Mouse (Mus musculus) midbrain, embryonic 15.5 days (tissue): ENCODE results near the gene Celf2. TPM values are rescaled to one million over a fixed set of nuclear protein-coding genes. Genes with fewer than 3 reads are reported as not detected.

Source experiments
- ATAC-seq: fragments of 200-750 bp; cut with Nextera tagmentation; replicated peaks from 2 replicates; pipeline ENCODE4 v1.8.0; 2017; ENCODE audit warnings: moderate TSS enrichment
- H3K27ac ChIP-seq: fragments of 300-500 bp; sonication (generic); 2 replicates; pipeline ENCODE4 v1.5.1; 2015; ENCODE audit warnings: mild to moderate bottlenecking, inconsistent platforms
- H3K27me3 ChIP-seq: fragments of 300-500 bp; sonication (generic); replicated peaks from 2 replicates; pipeline ENCODE4 v1.6.1; 2015; ENCODE audit warnings: inconsistent platforms
- H3K36me3 ChIP-seq: fragments of 300-500 bp; sonication (generic); replicated peaks from 2 replicates; pipeline ENCODE4 v1.6.1; 2015; ENCODE audit warnings: inconsistent platforms
- H3K4me1 ChIP-seq: fragments of 300-500 bp; sonication (generic); 2 replicates; pipeline ENCODE4 v1.6.1; 2015; ENCODE audit warnings: inconsistent platforms
- H3K4me2 ChIP-seq: fragments of 300-500 bp; sonication (generic); 2 replicates; pipeline ENCODE4 v1.6.1; 2015; ENCODE audit warnings: inconsistent platforms, mild to moderate bottlenecking, moderate library complexity
- H3K4me3 ChIP-seq: fragments of 300-500 bp; sonication (generic); 2 replicates; pipeline ENCODE4 v1.5.1; 2015; ENCODE audit warnings: mild to moderate bottlenecking, inconsistent platforms
- H3K9ac ChIP-seq: fragments of 300-500 bp; sonication (generic); 2 replicates; pipeline ENCODE4 v1.6.1; 2015; ENCODE audit warnings: mild to moderate bottlenecking, inconsistent platforms
- H3K9me3 ChIP-seq: fragments of 300-500 bp; sonication (generic); 2 replicates; pipeline ENCODE4 v1.6.1; 2016; ENCODE audit warnings: inconsistent platforms
- WGBS: fragments of 180-500 bp; shearing (Covaris S2); methylation state at CpG from one replicate; pipeline ENCODE4 v1.1.7; 2015; ENCODE audit warnings: mixed read lengths; 5-methylcytosine and 5-hydroxymethylcytosine counted together
- polyA plus RNA-seq: library from polyadenylated mRNA; unstranded; fragments of >200 nt; fragmentation: Nextera tagmentation; extraction: Ambion mirVana; gene quantifications from 2 replicates; pipeline ENCODE4 v1.2.1, GENCODE M21; 2015

Celf2 gene
- polyA plus RNA-seq, 1 experiment from 2014 or later, result 190 TPM

- H3K9ac ChIP-seq, result no peak overlapping the region
- 96% methylated on average over 1 of the region's 1 CpGs for WGBS
- no peak overlapping the region for H3K4me3 ChIP-seq
- H3K27ac ChIP-seq, result no peak overlapping the region
- no peaks in the 10 kb centered on the region for H3K9me3 ChIP-seq
- H3K4me2 ChIP-seq, result no peak overlapping the region
- ATAC-seq, result no peak
- H3K36me3 ChIP-seq, result no peaks in the 10 kb centered on the region
- H3K27me3 ChIP-seq, result no peaks in the 10 kb centered on the region
- H3K4me1 ChIP-seq, result no peaks in the 10 kb centered on the region
Observed at GRCm38 (mm10) chr2:6678231-6678630, 831.1 kb downstream of the Celf2 start.

DNA sequence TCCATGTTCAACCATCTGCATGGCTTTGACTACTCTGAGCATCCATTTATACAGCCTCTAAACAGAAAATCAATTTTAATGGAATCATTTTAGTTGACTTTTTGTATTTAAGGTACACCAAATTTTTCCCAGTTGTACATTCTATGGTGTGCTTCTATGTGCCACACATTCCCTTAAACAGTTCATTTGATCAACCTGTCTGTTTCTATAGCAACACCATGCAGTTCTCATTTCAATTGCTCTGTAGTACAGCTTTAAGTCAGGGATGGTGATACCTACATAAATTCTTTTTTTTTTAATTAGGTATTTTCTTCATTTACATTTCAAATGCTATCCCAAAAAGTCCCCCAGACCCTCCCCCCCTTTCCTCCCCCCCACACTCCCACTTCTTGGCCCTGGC, 831.9 kb downstream of the Celf2 start:
- no peak for ATAC-seq
- no peak overlapping the region for H3K9ac ChIP-seq
- no peaks in the 10 kb centered on the region for H3K4me1 ChIP-seq
- H3K36me3 ChIP-seq, result no peaks in the 10 kb centered on the region
- no peak overlapping the region for H3K27ac ChIP-seq
- no peaks in the 10 kb centered on the region for H3K9me3 ChIP-seq
- H3K27me3 ChIP-seq, result no peaks in the 10 kb centered on the region
- no peak overlapping the region for H3K4me3 ChIP-seq
- no peak overlapping the region for H3K4me2 ChIP-seq

GRCm38 (mm10) chr2:6674401-6674800, 835.0 kb downstream of the Celf2 start:
- Histone ChIP-seq H3K36me3 (no peaks in the 10 kb centered on the region), H3K4me1 (no peaks in the 10 kb centered on the region), H3K4me2 (no peak overlapping the region), H3K4me3 (no peak overlapping the region), H3K9ac (no peak overlapping the region), H3K27ac (no peak overlapping the region), H3K27me3 (no peaks in the 10 kb centered on the region), H3K9me3 (no peaks in the 10 kb centered on the region)
- WGBS, result 93% methylated on average over 3 of the region's 3 CpGs
- no peak for ATAC-seq

DNA sequence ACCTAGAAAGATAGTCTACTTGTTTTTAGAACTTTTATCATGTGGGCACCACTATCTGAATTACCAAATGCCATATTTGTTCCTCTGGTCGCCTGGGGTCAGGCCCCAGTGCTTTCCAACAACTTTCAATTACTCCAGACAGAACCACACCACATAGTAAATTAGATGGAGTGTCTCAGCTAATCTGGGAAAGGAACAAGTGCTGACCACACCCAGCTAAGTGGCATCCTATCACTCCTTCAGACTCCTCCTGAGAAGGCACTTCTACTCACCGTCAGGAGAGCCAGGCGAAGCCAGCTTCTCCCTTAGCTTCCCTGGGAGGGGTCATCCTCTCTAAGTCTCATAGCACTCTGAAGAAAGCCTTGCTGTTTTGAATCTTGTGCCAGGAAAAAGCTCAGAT, 835.9 kb downstream of the Celf2 start:
- Histone ChIP-seq H3K9ac (no peak overlapping the region), H3K4me1 (no peaks in the 10 kb centered on the region), H3K4me3 (no peak overlapping the region), H3K27me3 (no peaks in the 10 kb centered on the region), H3K9me3 (no peaks in the 10 kb centered on the region), H3K27ac (no peak overlapping the region), H3K4me2 (no peak overlapping the region), H3K36me3 (no peaks in the 10 kb centered on the region)
- ATAC-seq, result no peak
- WGBS, result 90% methylated on average over 3 of the region's 3 CpGs

DNA sequence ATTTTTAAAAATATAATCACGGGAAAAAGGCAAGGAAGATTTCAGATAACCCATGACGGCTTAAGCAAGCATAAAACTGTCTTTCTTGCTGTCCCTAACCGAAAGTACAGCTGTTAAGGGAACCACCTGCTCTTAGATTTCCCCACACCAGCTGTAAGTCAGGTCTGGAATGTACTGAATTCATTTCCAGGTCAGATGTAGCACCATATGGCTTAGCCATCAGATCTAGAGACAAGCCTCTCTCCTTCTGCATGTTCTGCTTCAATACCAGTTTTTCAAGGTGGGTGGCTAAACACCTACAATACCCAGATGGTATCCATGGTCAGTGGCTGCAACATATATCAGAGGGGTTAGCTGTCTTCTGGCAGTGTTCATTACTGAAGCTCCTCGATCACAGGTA, 841.8 kb downstream of the Celf2 start:
- WGBS, result 79% methylated on average over 4 of the region's 4 CpGs
- Histone ChIP-seq H3K27ac (0 out of 2 replicates have a peak overlapping the region, but pooled peaks have one; percentile 34), H3K36me3 (no peaks in the 10 kb centered on the region), H3K4me3 (no peak overlapping the region), H3K27me3 (no peaks in the 10 kb centered on the region), H3K9ac (no peak overlapping the region), H3K4me1 (0 out of 2 replicates have a peak, but pooled peaks cover 3% of the 10 kb centered on the region), H3K9me3 (no peaks in the 10 kb centered on the region), H3K4me2 (no peak overlapping the region)
- no peak for ATAC-seq

DNA sequence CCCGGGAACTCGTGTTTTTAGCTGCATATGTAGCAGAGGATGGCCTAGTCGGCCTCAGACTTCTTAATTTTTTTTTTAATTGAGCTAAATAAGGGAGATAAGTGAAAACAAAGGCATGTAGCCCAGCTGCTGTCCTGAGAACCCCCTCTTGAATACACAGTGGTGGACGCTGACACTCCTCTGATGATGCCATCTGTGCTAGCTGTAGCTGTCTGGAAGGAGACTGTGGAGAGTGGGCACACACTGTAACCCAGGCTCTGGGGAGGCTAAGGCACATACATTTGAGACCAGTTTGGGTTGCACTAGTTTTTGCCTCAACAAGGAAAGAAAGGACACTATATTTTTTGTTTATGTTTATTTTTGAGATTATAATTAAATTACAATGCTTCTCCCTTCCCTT, 849.5 kb downstream of the Celf2 start:
- Histone ChIP-seq H3K4me3 (no peak overlapping the region), H3K27me3 (no peaks in the 10 kb centered on the region), H3K4me1 (0 out of 2 replicates have a peak, but pooled peaks cover 3% of the 10 kb centered on the region), H3K27ac (no peak overlapping the region), H3K36me3 (no peaks in the 10 kb centered on the region), H3K9me3 (no peaks in the 10 kb centered on the region), H3K4me2 (no peak overlapping the region), H3K9ac (no peak overlapping the region)
- ATAC-seq, result no peak
- 78% methylated on average over 4 of the region's 4 CpGs for WGBS

DNA sequence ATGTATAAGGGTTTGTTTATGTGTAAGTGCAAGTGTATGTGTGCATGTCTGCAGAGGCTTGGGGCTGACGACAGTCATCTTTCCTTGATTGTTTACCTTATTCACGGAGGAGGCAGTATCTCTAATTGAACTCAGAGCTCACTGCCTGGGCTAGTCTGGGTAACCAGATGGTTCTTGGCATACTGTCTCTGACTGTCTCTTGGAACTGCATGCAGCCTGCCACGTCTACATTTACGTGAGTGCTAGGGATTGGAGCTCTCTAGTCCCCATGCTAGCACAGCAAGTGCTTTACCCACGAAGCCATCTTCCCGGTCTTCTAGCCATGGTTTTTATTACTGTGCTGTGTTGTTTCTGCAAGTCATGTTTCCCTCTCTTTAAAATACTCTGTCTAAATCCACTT, 855.6 kb downstream of the Celf2 start:
- H3K9me3 ChIP-seq, result no peaks in the 10 kb centered on the region
- H3K36me3 ChIP-seq, result no peaks in the 10 kb centered on the region
- 83% methylated on average over 6 of the region's 6 CpGs for WGBS
- ATAC-seq, result no peak
- no peak overlapping the region for H3K4me3 ChIP-seq
- H3K27me3 ChIP-seq, result no peaks in the 10 kb centered on the region
- H3K4me1 ChIP-seq, result 0 out of 2 replicates have a peak, but pooled peaks cover 3% of the 10 kb centered on the region
- H3K9ac ChIP-seq, result no peak overlapping the region
- no peak overlapping the region for H3K4me2 ChIP-seq
- no peak overlapping the region for H3K27ac ChIP-seq

DNA sequence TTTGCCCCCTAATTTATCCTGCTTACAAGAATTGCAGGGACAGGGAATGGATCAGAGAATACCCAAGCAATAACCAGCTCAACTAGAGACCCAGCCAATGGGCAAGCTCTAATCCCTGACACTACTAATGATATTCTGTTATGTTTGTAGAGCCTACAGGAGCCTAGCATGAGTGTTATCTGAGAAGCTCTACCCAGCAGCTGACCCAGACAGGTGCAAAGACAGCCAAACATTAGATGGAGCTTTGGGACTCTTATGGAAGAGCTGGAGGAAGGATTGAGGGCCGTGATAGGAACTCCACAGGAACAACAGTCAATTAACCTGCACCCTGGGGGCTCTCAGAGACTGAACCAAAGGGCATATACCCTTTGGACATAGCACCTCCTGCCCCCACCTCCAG, 857.7 kb downstream of the Celf2 start:
- no peaks in the 10 kb centered on the region for H3K27me3 ChIP-seq
- no peak overlapping the region for H3K9ac ChIP-seq
- no peak overlapping the region for H3K4me3 ChIP-seq
- no peak for ATAC-seq
- no peak overlapping the region for H3K27ac ChIP-seq
- H3K9me3 ChIP-seq, result no peaks in the 10 kb centered on the region
- H3K4me2 ChIP-seq, result no peak overlapping the region
- no peaks in the 10 kb centered on the region for H3K36me3 ChIP-seq
- WGBS, result 76% methylated on average over 1 of the region's 1 CpGs
- 0 out of 2 replicates have a peak, but pooled peaks cover 3% of the 10 kb centered on the region for H3K4me1 ChIP-seq

DNA sequence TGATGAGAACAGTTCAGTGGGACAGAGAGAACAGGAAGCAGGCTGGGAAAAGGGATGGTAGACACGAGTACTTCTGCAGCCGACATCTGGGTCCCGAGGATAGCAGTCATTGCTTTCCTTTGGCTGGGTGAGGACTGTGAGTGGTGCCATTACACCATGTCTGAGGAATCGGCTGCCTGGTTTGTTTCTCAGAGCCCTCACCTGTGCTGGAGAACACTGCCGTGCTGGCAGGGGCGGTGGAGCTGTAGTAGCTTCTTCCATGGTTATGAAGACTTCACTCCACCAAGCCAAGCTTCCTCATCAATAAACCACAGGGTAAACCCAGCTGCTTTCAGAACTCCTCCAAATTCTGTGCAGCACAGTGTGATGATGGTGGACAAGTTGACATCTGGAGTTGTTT, 860.5 kb downstream of the Celf2 start:
- no peaks in the 10 kb centered on the region for H3K27me3 ChIP-seq
- ATAC-seq, result no peak
- no peak overlapping the region for H3K4me3 ChIP-seq
- no peak overlapping the region for H3K4me2 ChIP-seq
- H3K9me3 ChIP-seq, result no peaks in the 10 kb centered on the region
- H3K9ac ChIP-seq, result no peak overlapping the region
- H3K4me1 ChIP-seq, result no peaks in the 10 kb centered on the region
- no peak overlapping the region for H3K27ac ChIP-seq
- H3K36me3 ChIP-seq, result no peaks in the 10 kb centered on the region
- 91% methylated on average over 6 of the region's 6 CpGs for WGBS

GRCm38 (mm10) chr2:6647028-6647427, 862.3 kb downstream of the Celf2 start:
- Histone ChIP-seq H3K27ac (no peak overlapping the region), H3K36me3 (no peaks in the 10 kb centered on the region), H3K9ac (no peak overlapping the region), H3K9me3 (no peaks in the 10 kb centered on the region), H3K4me3 (no peak overlapping the region), H3K4me2 (no peak overlapping the region), H3K27me3 (no peaks in the 10 kb centered on the region), H3K4me1 (no peaks in the 10 kb centered on the region)
- no peak for ATAC-seq
- WGBS, result 96% methylated on average over 4 of the region's 4 CpGs

DNA sequence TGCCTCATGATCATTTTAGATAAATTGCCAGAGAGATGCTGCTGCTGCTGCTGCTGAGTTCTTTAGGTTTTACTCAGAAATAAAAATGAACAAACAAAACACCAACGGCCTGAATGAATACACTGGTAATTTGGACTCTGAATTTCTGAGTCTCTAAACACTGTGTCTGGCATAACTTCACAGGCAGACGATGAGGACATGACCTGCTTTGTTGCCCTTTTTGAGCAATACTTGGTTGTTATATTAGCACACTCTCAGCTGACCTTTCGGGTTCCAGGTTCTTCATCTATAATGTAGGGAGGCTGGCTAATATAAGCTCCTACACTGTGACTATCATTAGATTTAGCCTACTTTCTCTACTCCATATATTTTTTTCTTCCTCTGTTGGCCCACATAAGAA, 863.0 kb downstream of the Celf2 start:
- Histone ChIP-seq H3K9me3 (no peaks in the 10 kb centered on the region), H3K4me1 (no peaks in the 10 kb centered on the region), H3K4me3 (no peak overlapping the region), H3K27ac (no peak overlapping the region), H3K27me3 (no peaks in the 10 kb centered on the region), H3K4me2 (no peak overlapping the region), H3K9ac (no peak overlapping the region), H3K36me3 (no peaks in the 10 kb centered on the region)
- 74% methylated on average over 3 of the region's 3 CpGs for WGBS
- ATAC-seq, result no peak

- Histone ChIP-seq H3K4me1 (no peaks in the 10 kb centered on the region), H3K9me3 (no peaks in the 10 kb centered on the region), H3K9ac (no peak overlapping the region), H3K27me3 (no peaks in the 10 kb centered on the region), H3K36me3 (no peaks in the 10 kb centered on the region), H3K4me2 (no peak overlapping the region), H3K27ac (no peak overlapping the region), H3K4me3 (no peak overlapping the region)
- WGBS, result 76% methylated on average over 3 of the region's 3 CpGs
- no peak for ATAC-seq
Observed at GRCm38 (mm10) chr2:6642222-6642850, 867.0 kb downstream of the Celf2 start.

- no peaks in the 10 kb centered on the region for H3K9me3 ChIP-seq
- no peak overlapping the region for H3K27ac ChIP-seq
- no peaks in the 10 kb centered on the region for H3K27me3 ChIP-seq
- H3K4me2 ChIP-seq, result no peak overlapping the region
- H3K4me1 ChIP-seq, result no peaks in the 10 kb centered on the region
- H3K9ac ChIP-seq, result no peak overlapping the region
- H3K36me3 ChIP-seq, result no peaks in the 10 kb centered on the region
- 94% methylated on average over 6 of the region's 6 CpGs for WGBS
- no peak overlapping the region for H3K4me3 ChIP-seq
- ATAC-seq, result no peak
Observed at GRCm38 (mm10) chr2:6639370-6639769, 870.0 kb downstream of the Celf2 start.
